Mouse (Mus musculus): ENCODE results near the gene N4bp2l2.
"Not testable (repeated sequence)": the region's sequence is repeated elsewhere in the genome, so short reads cannot be mapped to it uniquely, and the experiment has no call there.

N4bp2l2 gene

DNA sequence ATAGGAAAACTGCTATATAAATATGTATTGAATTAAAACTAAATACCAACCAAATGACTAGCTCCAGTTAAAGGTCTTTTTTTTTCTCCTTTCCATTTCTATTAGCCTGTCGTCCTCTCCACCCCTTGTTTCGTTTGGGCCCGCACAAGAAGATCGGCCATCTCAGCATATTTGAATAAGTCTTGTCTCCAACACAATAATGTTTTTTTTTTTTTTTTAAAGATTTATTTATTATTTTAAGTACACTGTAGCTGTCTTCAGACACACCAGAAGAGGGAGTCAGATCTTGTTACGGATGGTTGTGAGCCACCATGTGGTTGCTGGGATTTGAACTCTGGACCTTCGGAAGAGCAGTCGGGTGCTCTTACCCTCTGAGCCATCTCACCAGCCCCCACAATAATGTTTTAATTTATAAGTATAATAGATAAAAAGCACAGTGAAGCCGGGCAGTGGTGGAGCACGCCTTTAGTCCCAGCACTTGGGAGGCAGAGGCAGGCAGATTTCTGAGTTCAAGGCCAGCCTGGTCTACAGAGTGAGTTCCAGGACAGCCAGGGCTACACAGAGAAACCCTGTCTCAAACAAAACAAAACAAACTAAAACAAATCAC is at the start of gene N4bp2l2:
TSS of gene N4bp2l2 (minus strand) at position 51 of the 607 bp plus-strand sequence.
- not testable (repeated sequence) for DNase-seq

DNA sequence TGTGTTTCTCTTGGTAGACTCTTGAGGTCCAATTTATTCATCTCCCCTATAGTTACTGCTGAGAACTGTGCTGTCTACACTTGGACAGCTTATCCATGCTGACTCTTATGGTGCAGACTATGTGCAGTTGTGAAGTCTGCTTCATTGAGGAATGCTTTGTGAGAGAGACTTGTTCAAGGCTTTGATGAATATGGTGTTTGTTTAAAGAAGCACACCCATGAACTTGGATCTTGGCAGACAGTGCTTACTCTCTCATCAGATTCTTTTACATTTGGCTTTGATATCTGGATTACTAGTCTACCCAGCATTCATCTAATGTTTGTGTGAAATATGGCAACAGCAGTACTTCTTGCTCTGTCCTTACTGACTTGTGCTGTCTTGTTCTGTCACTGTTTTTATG is 47.4 kb upstream of the N4bp2l2 start:
- no peak for DNase-seq

DNA sequence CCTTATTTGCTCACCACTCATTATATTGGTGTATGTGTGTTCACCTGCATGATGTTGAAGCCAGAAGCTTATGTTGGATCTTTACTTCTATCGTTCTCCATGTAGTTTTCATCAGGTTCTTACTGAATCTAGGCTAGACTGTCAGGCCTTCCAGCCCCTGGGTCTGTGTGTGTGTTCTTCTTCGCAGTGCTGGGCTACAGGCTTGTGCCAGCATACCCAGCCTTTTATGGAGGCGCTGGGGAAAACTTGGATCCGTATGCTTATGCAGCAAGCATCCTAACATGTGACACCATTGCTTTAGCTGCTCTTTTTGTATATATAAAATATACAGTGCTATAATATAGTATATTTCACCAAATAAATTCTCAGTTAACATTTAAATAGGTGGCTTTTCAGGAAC is 45.5 kb upstream of the N4bp2l2 start:
- no peak for DNase-seq

DNA sequence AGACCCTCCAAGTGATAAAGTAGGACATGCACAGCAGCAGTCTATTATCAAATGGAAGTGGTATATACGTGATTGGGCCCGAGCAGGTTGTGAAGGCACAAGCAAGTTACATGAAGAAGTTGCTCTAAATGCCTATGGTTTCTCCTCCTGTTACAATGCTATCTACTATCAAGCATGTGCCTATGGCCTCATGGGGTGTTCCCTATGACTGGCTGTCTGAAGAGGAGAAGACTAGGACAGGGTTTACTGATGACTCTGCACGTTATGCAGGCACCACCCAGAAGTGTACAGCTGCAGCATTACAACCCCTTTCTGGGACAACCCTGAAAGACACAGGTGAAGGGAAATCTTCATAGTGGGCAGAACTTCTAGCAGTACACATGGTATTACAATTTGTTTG is 41.2 kb upstream of the N4bp2l2 start:
- not testable (repeated sequence) for DNase-seq

DNA sequence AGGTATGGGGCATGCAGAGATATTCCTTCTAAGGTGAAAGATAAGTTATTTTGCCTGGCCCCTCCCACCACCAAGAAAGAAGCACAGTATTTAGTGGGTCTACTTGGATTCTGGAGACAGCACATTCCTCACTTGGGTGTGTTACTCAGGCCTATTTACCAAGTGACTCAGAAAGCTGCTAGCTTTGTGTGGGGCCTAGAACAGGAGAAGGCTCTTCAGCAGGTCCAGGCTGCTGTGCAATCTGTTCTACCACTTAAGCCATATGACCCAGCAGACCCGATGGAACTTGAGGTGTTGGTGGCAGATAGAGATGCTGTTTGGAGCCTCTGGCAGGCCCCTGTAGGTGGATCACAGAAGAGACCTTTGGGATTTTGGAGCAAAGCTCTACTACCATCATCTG is 40.7 kb upstream of the N4bp2l2 start:
- DNase-seq = not testable (repeated sequence)

DNA sequence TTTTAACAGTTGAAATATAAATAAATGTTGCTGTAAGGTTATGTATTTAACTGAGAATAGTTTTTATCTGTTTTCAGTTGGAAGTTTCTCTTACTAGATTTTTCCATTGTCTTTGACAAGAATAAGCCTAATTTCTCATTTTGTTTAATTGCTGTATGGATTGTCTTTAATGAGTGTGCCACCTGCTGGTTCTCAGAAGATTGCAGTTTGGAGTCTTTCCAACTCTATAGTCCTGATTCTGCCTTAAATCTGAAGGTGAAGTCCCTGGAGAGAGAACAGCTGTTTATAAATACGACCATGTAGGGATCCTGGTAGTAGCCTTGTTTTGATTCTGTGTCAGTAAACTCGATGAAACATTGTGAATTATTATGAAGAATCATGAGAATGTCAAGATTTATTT is 36.7 kb upstream of the N4bp2l2 start:
- DNase-seq = peak; percentile 36

DNA sequence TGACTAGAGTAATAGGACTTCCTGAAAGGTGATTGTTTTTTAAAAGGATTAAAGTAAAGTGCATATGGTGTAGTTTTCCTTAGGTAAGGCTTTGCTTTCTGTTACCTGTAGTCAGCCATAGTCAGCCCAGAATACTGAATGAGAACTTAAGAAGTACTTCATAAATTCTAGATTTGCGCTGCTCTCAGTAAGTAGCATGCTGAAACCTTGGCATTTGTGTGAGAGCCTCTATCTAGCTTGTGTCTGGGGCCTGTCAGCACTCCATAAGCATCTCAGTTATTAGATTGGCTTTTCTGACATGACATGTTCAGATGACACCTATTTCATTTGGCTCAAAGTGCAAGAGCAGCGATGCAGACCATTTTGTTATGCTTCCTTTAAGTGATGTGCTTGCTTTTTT is 27.3 kb upstream of the N4bp2l2 start:
- DNase-seq = no peak

DNA sequence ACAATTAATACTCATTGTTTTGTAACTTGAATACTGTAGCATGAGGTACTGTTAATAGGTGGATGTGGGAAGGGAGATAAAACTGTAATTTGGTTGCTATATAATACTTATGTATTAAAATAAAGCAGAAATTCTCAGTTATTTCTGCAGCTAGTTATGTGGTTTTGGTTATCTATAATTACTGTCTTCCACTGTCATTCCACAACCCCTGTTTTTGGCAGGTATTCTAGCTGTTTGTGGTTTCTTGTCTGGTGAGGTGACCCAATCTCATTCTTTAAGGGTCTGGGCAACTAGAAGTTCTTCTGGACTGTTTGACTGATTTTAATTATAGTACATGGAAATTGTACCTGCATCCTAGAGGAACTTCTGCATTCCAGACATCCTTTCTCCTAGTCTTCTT is 24.7 kb upstream of the N4bp2l2 start:
- no peak for DNase-seq

DNA sequence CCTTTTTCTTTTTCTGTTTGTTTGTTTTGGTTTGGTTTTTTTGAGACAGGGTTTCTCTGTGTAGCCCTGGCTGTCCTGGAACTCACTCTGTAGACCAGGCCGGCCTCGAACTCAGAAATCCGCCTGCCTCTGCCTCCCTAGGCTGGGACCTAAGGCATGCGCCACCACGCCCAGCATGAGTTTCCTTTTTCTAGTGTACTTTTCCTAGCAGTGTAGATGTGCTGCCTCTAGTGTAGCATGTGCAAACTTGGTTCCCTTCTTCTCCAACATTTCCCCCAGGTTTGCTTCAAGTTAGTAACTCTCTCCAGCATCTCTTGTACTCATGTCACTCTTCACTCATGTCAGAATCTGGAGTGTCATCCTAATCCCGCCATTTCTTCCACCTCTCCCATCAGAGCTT is 16.9 kb upstream of the N4bp2l2 start:
- DNase-seq = not testable (repeated sequence)

DNA sequence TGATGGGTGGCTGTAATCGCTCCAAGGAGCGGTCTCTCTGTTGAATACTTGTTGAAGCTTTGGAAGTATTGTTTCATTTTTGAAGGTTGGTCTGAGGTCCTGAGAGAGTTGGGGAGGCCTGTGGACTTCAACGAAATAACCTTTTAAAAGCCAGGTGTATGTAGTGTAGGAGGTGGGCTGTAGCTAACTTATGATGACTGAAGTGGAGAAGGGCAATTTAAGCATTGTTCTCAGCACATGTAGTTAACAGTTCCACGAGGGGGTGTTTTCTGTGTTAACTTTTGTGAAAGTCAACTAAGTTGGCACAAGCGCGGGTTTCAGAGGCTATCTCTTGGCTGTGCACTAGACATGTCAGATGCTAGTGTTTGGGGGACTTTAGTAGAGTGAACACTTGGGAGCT is 8.9 kb upstream of the N4bp2l2 start:
- DNase-seq = no peak

DNA sequence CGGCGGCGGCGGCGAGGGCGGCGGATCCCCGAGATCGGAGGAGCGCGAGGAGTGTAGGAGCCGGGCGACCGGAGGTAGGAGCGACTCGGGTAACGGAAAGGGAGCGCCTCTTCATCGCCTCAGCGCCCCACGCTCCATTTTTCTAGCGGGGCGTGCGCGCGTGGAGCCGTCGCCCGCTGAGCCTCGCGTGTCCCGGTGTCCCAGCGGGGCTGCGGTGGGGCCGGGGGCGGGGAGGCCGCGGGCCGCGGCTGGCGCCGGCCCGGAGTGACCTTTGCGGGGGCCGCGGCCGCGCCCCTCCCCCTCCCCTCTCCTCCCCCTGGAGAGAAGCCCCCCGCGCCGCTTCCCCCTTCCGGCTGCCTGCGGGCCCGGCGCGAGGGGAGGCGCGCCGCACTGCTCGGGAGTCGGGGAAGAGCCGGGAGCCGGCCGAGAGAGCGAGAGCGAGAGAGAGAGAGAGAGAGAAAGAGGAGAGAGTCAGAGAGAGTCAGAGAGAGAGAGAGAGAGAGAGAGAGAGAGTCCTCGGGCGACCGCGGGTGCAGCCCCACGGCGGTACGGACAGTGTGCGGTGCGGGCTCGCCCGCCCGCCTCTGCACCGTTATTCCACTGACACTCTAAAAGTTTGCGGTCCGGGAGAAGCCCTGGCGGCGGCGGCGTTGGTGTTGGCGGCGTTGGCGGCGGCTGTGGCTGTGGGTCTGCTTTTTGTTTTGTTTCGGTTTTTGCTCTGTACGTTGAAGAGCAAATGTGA is 8.1 kb upstream of the N4bp2l2 start:
- DNase-seq = peak; percentile 23

DNA sequence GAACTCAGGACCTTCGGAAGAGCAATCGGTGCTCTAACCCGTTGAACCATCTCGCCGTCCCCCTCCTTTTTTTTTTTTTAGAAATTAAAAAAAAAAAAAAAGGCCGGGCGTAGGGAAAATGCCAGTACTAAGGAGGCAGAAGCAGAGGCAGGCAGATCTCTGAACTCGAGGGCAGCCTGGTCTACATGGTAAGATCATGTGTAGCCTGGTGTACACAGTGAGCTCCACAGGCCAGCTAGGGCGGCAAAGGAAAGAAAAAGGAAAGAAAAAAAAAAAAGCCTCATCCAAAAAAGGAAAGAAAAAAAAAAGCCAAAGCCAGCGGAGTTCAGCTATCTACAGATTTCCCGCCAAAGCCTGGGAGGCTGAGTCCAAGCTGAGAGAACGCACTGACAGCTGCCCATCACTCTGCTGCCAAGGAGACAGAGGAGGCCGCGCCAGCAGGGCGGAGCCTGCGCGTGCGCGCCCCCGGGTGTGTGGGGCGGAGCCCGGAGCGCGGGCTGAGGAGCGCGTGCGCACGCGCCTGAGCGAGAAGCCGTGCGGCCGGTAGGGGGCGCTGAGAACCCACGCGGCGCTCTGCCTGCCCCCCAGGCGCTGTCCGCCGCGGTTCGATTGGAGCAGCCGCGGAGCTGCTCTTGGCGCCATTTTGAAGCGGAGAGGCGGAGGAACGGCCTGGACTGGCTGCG is 7.3 kb upstream of the N4bp2l2 start, which contains the start of gene Pds5b:
TSS of gene Pds5b (plus strand) at position 587 of the 683 bp plus-strand sequence.
- DNase-seq = peak; percentile 94

DNA sequence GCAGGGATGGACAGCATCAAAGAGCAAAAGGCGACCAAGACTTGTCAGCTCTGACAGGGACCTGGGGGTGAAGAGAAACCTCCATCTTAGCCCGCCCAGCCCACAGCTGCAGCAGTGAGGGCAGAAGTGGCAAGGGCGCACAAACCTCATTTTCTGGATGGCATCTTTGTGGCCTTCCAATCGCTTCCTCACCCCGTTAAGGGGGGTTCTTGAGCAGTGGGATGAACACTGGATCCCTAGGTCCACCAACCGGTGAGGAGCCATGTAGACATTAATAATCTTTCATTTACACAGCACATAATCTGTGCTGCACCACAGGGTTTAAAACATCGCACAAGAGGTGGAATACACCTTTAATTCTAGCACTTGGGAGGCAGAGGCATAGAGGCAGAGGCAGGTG is 6.4 kb upstream of the N4bp2l2 start:
- DNase-seq = no peak

DNA sequence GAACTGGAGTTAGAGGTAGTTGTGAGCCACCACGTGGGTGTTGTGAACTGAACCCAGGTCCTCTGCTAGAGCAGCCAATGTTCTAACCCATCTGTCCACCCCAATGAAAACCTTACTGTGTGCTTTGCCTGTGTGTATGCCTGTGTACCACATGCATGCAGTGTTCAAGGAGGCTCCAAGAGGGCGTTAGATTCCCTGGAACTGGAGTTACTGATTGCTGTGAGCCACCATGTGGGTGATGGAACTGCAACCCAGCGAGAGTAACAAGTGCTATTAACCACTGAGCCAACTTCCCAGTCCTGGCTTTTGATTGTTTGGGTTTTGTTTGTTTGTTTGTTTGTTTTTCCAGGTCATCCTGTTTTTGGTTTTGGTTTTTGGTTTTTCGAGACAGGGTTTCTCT is 2.7 kb upstream of the N4bp2l2 start:
- no peak for DNase-seq

DNA sequence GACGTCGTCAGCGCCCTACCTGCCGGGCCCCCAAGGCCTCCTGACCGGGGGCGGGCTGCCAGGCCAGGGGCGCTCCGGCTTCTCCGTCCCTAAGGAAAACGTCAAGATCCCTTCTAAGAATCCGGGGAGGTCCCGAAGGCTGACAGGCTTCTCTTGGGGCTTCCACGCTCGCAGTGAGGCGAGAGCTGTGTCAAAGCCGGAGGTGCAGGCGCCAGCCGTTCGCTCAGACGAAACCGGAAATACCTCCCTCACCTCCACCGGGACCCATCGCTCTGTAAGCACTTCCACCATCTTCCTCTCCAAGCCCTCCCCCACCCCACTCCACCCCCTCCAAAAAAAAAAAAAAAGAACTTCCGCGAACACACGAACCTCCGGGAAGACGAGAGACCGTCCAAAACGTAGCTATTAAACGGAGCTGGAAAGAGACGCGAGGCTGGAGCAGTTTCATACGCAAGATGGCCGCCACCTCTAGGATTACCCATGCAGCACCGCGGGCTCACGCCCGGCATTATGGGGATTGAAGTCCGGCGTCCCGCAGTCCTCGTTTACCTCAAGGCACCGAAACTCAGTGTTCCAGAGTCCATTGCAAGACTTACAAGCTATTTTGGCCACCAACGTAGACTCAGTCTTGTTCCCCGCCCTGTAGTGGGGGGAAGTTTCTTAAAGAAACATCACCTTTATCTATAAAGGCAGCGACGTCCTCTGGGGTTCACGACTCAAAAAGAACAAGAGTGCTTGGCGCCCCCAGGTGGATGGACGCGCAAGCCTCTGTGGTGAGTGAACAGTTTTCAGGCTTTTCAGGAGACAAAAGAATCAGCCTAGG is 640 bp downstream of the N4bp2l2 start:
- DNase-seq = peak; percentile 98

DNA sequence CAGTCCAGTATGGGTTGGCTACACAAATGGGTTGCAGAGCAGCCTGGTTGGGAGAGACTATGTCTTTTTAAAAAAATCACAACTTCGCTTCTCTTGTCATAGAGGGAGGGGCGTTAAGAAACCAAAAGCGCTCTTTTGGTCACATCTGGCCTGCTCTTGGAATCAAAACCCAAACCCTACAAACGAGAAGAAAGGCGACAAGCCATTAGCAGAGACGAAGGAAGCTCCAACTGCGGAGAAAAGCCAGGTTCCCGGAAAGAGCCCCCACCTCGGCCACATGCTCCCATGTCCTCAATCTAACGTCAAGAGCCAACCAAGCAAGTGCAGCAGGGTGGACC is 1.2 kb downstream of the N4bp2l2 start:
- DNase-seq = no peak

DNA sequence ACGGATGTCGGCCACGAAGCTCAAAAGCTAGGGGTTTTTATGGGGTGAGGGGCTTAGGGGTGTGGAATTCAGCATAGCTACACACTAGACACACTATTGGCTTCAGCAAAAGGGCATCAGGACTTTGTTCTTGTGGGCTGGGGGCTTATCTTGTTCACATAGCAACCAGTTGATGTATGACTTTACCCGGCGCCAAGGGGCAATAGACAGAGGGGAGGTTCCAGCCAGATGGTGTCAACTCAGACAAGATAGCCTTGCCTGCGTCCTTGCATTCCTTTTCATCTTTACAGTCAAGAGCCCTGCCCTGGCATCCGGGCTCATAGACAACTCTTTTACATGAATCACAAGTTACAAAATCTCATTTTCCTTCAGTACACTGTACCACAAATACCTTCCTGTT is 2.1 kb downstream of the N4bp2l2 start:
- DNase-seq = not testable (repeated sequence)

DNA sequence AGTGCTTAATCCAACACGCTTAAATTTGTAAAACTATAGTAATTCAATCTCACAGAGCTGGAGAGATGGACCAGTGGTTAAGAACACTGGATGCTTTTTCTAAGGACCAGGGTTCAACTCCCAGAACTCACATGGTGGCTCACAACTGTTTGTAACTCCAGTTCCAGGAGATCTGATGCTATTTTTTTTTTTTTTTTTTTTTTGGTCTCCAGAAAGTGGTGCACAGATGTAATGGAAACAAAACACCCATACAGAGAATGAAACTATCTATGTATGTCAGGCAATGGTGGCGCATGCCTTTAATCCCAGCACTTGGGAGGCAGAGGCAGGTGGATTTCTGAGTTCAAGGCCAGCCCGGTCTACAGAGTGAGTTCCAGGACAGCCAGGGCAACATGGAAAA is 5.7 kb downstream of the N4bp2l2 start:
- DNase-seq = not testable (repeated sequence)

DNA sequence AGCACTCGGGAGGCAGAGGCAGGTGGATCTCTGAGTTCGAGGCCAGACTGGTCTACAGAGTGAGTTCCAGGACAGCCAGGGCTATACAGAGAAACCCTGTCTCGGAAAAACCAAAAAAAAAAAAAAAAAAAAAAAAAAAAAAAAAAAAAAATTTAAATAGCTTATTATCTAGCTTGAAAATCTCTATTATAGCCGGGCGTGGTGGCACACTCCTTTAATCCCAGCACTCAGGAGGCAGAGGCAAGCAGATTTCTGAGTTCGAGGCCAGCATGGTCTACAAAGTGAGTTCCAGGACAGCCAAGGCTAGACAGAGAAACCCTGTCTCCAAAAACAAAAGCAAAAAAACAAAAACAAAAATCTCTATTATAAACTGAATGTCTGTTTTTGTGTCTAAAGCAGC is 6.6 kb downstream of the N4bp2l2 start:
- DNase-seq = not testable (repeated sequence)

DNA sequence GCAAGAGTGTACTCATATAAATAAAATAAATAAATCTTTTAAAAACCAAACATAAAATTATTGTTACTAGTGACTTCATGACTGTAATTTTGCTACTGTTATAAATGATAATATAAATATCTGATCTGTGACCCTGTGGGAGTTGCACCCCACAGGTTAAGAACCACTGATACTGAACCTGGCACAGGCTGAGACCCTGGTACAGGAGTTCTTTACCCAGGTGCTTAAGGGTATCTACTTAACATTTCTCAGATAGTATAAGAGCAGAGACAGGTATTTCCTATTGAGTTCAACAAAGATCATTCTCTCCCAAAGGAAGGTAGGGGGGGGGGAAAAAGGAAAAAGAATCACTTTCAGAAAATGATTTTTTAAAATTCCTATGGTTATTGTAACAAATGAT is 11.4 kb downstream of the N4bp2l2 start:
- DNase-seq = no peak

DNA sequence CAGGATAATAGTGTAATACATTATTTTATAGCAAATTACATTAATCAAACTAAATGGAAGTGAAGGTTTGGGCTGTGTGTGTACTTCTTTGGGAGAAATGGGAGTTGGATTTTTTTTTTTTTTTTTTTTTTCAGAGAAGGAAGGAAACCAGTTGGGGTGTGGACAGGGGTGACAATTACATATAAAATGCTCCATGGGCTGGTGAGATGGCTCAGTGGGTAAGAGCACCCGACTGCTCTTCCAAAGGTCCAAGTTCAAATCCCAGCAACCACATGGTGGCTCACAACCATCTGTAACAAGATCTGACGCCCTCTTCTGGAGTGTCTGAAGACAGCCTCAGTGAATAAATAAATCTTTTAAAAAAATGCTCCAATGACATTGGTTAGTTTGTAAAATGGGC is 13.4 kb downstream of the N4bp2l2 start:
- no peak for DNase-seq

DNA sequence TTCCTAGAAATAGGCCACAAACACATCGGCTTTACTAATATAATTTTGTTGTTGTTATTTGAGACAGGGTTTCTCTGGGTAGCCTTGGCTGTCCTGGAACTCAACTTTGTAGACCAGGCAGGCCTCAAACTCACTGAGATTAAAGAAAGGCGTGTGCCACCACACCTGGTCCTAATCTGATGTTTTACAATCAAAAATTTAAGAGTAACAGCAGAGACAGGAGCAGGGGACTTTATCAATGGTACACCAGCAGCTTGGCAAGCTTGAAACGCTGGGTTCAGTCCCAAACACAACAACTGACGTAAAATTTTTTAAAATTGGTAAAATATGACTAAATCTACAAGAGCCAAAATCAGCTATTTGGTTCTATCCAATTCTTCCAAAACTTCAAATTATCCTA is 21.1 kb downstream of the N4bp2l2 start:
- no peak for DNase-seq

DNA sequence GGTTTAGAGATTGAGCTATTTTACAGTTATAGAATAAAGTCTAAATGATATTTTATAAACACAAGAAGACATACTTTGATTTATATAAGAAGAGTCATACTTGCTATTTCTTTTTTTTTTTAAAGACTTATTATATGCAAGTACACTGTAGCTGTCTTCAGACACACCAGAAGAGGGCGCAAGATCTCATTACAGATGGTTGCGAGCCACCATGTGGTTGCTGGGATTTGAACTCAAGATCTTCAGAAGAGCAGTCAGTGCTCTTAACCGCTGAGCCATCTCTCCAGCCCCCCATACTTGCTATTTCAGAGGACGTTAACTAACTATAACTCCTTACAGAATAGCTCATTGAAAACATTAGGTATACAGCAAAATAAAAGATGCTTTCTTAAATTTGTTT is 22.6 kb downstream of the N4bp2l2 start:
- not testable (repeated sequence) for DNase-seq
